Mouse (Mus musculus) layer of hippocampus, postnatal 36 days (tissue): ENCODE data around the gene Magi1. TPM values are rescaled to one million over a fixed set of nuclear protein-coding genes. Genes with fewer than 3 reads are reported as not detected.

Experiments
- DNase-seq, 2 experiments: peaks; one replicate each; pipeline ENCODE4 v3.0.0; 2022
- total RNA-seq, 2 experiments: library from RNA; stranded (reverse); gene quantifications; 2 replicates each; pipeline ENCODE4 v1.2.3; 2021

Gene Magi1
- total RNA-seq, 2 experiments from 2014 or later = 45.5 to 53.7 TPM

GRCm38 (mm10) chr6:93968721-93969120 lies 315.0 kb downstream of the Magi1 start:
- no peak for DNase-seq

DNA sequence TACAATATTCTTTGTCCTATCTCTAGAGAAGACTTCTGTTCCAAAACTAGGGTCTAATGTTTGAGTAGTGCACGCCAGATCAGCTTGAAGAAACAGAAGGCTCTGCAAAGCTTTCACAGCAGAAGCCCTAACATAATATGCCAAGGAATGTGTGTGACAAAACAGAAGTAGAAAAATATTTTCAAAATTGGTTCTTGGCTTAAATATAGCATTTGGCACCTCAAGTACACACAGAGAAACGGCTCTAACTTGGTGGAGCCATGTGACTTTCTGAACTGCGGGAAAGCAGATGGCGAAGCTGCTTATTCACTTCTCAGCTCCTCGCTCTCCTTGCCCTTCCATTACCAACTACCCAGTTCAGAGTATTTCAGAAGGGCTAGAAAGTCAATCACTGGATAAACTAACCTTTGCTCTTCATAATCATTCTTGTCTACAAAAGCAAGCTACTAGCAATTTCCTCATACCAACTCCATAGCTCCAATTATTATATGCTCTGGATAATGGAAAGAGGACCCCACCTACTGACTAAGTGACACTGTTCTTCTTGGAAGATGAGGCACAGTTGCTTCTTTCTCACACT lies 320.9 kb downstream of the Magi1 start:
- DNase-seq = no peak

- no peak for DNase-seq
Measured at GRCm38 (mm10) chr6:93961782-93962181, 321.9 kb downstream of the Magi1 start.

DNA sequence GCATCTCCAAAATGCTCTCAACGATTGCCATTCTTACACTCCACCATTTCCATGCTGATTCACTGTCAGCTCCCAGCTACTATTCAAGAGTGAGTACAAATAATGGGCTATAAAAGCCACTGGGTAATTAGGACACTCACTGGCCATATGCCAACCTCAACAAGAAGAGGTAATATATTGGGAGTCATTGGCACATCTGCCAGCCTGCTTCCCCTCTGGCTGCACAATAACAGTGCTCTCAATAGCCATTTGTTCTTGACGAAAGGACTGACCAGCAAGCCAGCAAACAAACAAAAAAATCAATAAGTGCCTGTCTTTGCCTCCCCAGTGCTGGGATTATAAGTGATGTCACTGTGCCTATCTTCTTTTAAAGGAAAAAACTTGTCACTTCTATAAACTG lies 326.5 kb downstream of the Magi1 start:
- peak in 1 of 2 experiments; percentile 4 for DNase-seq

- no peak for DNase-seq
Measured at GRCm38 (mm10) chr6:93946612-93947011, 337.1 kb downstream of the Magi1 start.

DNA sequence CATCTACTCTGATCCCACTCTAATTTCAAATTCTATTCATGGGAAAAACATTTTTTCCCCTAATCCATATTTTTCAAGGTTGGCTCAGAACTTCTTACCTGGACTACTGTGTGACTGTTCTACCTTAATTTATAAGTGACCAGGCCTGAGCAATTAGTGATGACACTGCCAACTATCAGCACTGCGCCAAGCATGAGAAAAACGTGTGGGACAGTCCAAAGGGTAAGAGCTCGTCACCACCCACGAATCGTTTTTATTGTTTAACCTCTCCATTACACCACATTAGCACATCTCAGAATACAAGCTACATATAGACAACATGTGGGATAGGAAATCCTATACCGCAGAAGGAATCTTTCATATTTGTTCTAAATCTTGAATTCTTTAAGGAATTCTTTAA lies 347.4 kb downstream of the Magi1 start:
- no peak for DNase-seq

DNA sequence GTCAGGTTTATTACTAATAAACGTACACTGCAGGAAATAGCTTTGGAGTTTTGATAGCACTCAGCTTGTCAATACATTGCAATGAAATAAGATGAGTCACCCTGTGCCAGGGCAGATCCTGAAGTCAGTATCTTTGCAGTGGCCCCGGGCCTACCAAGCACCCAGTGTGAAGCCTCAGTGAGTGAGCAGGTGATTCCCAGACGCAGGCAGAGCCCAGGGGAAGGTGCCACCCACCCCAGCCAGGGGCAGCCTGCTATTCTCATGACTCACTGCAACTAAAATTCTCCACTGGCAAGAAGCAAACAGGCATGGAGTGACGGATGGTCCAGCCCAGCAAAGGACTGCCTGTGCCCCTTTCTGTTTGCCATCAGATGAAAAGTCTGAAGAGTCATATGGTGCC lies 347.9 kb downstream of the Magi1 start:
- no peak for DNase-seq

DNA sequence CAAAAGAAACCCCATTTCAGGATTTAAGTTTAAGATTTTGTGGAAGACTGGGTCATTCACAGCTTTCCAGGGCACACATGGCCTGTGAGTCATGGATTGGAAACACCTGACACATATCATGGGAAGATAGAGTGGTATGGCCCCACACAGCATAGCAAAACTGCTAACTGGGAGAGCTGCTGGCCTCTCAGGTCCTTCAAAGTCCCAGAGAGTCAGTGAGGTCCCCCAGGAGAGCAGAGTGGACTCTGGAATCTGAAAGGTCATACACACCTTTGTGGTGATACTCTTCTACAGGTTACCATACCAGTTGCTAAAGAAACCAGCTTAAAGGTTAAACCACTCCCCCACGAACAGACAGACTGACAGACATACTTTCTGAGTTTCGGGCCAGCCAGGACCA lies 349.0 kb downstream of the Magi1 start:
- no peak for DNase-seq

DNA sequence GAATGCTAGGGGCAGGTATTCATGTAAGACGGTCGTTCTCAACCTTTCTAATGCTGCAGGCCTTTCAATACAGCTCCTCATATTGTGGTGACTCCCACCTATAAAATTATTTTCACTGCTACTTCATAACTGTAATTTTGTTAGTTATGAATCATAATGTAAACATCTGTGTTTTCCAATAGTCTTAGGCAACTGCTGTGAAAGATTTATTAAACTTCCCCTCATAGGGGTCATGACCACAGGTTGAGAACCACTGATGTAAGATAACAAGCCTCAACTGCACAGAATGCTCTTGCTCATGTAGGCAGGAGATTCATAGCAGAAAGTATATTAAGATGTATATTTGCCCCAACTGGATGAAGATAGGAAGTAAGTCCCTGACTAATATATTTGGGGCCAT lies 359.1 kb downstream of the Magi1 start:
- DNase-seq = no peak

GRCm38 (mm10) chr6:93923972-93924371 lies 359.7 kb downstream of the Magi1 start:
- DNase-seq = no peak

DNA sequence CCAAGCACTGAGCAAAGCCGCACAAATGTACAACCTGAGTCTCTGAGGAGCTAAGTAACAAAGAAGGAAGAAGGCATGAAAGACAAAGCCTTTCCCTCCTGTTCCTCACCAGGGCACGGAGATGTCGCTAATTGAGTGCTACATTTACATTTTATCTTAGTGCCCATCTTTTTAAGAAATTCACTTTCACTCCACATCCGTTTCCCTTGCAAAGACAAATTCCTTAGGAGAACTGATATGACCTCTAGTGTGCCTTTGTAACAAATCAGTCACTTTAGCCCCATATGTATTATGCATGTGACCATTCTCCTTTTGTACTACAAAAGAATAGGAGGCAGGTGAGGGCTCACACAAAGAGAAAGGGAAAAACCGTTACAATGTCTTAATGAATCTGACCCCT lies 360.4 kb downstream of the Magi1 start:
- no peak for DNase-seq

GRCm38 (mm10) chr6:93922931-93923330 lies 360.8 kb downstream of the Magi1 start:
- no peak for DNase-seq

GRCm38 (mm10) chr6:93913226-93913861 lies 370.4 kb downstream of the Magi1 start:
- DNase-seq = peak in 1 of 2 experiments; percentile 29

DNA sequence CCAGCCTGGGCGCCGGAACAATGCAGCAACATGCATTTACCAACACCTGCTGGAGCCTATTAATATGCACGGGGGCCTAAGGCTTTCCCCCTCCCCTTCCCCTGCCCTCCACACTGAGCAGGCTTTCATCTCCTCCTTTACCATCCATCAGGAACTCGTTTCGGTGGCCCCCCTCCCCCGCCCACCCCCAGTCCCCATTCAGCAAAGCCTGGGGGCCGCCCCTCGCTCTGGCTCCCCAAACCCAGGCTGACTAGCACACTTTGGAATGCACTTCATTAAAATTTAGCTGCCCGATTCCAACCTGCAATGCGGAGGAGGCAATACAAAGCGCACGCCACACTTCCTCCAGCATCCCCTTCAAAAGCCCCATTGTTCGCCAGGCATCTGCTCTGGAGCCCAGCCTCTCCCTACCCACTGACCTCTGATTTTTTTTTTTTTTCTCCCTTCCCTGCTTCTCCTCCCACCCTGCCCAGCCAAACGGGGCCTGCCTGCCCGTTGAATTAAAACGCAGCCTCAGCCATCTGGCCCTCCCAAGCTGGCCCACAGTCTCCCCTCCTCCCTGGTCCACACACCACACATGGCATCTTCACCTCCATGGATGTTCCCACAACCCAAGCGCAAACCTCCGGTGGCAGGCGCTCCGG lies 371.0 kb downstream of the Magi1 start:
- peak; percentile 53 to 67 for DNase-seq

- peak in 1 of 2 experiments; percentile 56 for DNase-seq
Measured at GRCm38 (mm10) chr6:93912003-93912581, 371.6 kb downstream of the Magi1 start.

DNA sequence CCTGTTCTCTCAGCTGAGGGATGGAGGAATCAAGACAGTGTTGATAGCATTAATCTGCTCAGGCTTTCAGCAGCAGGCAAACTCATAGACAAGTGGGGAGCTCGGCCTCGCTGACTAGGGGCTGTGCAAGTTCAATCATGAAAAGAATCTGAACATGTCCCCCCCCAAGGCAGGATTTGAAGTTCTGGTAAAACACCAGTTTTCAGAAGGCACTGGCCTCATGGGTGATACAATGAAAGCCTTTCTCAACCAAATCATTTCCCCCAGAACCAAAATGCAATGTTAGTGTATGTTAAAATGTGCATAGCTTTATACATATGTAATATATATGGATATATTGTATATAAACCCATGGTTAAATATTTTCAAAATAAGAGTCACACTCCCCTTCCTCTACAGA lies 372.3 kb downstream of the Magi1 start:
- no peak for DNase-seq

DNA sequence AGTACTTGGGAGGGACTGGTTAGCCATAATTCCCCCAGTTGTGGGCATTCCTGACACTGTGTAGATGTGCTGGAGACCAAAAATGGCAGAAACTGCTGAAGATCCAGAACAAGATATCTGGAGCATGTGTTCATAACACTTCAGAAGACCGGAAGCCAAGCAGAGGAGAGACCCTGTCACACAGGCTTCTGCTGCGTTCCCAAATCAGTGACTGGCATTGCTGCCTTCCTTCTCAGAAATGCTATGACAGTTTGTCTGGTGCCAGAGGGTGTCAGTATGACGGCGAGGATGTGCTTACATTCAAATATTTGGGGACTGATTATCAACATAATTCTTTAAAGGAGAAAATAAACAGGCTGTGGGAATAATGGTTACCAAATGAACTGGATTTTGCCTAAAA lies 373.7 kb downstream of the Magi1 start:
- no peak for DNase-seq

- no peak for DNase-seq
Measured at GRCm38 (mm10) chr6:93904987-93905386, 378.7 kb downstream of the Magi1 start.

- no peak for DNase-seq
Measured at GRCm38 (mm10) chr6:93902239-93902638, 381.5 kb downstream of the Magi1 start.

GRCm38 (mm10) chr6:93901408-93901807 lies 382.3 kb downstream of the Magi1 start:
- no peak for DNase-seq

DNA sequence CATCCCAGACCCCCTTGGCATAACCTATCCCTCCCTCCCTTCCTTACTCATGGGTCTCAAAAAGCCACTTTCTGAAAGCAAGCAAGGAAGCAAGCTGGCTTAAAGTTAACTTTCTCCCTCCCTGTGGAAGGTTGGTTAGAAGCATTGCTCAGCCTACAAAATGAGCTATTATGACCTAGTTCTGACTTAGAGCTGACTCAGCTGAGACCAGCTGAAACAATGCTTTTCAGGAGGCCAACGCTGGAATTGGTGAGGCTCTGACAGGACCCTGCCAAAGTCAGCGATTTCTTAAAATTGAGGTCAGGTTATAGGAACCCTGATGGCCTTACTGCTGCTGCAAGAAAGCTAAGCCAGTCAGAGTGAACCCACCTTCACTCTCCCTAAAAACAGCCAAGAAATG lies 386.2 kb downstream of the Magi1 start:
- DNase-seq = no peak

GRCm38 (mm10) chr6:93895721-93896120 lies 388.0 kb downstream of the Magi1 start:
- no peak for DNase-seq

DNA sequence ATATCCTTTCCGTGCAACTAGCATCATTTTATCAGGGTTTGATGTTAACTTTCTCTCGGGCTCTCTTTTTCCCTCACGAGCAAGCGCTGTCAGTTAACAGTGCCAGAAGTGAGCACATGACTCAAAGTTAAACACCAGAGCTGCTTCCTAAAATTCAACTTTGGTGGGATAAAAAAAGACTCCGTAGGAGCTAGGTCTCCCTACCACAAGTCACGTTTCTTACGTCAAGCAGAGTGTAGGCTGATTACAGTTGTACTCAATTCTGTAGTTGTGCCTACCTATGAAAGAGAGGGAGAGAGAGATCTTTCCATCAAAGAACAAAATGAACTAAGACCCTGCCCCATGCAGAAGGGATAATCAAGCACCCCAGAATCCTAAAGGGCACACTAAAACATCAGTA lies 389.8 kb downstream of the Magi1 start:
- no peak for DNase-seq

GRCm38 (mm10) chr6:93892922-93893321 lies 390.8 kb downstream of the Magi1 start:
- DNase-seq = no peak
